Mouse (Mus musculus) lung, postnatal 4 days (tissue): ENCODE measurements around the gene Rnf34.

Source experiments
- DNase-seq, 2 experiments: peaks; one replicate each; pipeline ENCODE4 v3.0.0; 2021

Gene Rnf34

GRCm38 (mm10) chr5:122873573-122873972, 23.7 kb downstream of the Rnf34 start:
- no peak for DNase-seq

- DNase-seq, result no peak
These were observed 24.5 kb downstream of the Rnf34 start for GRCm38 (mm10) chr5:122874359-122874758.

DNA sequence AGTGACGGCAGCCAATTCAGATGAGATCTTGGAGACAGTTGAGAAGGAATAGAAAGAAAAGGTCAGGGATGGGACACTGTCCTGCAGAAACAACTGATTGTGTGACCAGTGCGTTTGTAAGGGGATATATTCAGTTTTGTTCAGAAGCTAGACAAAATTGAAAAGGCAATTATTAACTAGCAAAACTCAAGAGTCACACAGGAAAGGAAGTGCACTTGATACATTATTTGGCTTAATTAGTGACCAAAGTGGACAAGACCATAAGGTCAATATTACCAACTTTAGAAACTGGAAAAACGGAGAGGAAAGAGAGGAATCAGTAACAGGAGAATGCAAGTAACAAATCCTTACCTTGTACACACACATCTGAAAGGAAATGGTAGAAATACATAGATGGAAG, 26.8 kb downstream of the Rnf34 start:
- no peak for DNase-seq

DNA sequence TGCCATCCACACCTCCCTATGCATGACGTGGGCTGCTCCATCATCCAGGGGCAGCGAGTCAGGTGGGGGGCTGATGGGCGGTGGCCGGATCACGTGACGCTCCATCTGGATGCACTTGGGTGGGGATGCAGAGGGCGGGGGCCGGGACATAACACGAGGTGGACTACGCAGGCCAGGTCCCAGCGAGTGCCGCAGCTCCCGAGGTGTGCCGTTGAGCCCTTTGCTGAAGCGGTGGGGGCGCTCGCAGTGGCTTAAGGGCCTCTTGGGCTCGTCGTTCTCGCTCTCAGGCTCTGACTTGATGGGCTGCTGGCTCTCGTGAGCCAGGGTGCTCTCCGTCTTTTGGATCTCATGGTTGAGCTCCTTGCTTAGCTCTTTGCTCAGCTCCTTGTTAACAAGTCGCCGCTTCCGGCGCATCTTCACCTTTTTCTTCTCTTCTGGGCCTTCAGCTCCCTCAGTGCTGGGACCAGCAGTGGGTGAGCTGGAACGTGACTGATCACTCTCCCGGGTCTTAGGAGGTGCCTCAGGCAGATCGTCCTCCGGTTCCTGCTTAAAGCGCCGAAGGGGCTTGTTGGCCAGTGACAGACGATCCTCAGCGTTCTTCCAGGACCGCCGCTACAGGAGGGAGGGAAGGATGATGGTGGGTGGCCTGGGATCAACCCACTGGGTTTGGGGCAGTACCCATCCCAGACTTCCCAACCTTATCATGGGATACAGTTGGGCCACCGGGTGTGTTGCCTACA, 30.6 kb downstream of the Rnf34 start:
- DNase-seq, result no peak

- DNase-seq, result peak; percentile 64 to 77
These were observed 31.5 kb downstream of the Rnf34 start for GRCm38 (mm10) chr5:122881313-122881712.

DNA sequence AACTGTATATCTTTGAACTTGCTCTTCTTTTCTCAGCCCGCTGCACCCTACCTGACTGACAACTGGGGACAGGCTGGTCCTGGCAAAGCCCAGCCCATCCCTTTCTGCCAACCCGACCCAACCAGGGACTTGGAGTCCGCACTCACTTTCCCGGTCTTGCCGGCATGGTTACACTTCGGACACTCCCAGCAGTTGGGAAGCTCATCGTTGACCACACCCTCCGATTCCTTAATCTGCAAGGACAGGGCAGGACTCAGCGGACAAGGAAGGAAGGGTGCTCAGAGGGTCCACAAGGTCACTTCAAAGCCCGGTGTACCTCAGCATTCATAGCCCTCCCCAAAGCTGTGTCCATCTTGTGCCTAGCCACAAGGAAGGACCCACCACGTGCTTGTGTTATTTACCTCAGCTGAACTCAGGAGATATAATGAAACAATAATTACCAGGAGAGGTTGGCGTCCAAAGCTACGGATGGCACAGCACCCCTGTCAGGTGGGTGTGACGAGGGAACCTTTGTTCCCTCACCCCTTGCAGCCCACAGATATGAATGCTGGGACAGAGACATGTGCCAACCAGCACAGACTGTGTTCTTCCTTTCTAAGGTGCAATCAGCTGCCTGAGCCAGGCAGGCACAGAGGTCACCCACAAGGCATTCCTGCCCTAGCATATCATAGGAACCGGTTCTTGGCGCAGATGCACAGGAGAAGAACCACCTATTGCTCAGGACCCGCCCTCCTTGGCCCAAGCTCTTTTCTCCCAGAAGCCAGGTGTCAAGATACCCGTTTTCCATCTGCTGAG, 32.6 kb downstream of the Rnf34 start:
- DNase-seq, result no peak

GRCm38 (mm10) chr5:122883237-122883636, 33.4 kb downstream of the Rnf34 start:
- DNase-seq, result no peak

GRCm38 (mm10) chr5:122883652-122884235, 33.9 kb downstream of the Rnf34 start:
- peak in 1 of 2 experiments; percentile 38 for DNase-seq

GRCm38 (mm10) chr5:122884594-122885348, 34.9 kb downstream of the Rnf34 start:
- no peak for DNase-seq

DNA sequence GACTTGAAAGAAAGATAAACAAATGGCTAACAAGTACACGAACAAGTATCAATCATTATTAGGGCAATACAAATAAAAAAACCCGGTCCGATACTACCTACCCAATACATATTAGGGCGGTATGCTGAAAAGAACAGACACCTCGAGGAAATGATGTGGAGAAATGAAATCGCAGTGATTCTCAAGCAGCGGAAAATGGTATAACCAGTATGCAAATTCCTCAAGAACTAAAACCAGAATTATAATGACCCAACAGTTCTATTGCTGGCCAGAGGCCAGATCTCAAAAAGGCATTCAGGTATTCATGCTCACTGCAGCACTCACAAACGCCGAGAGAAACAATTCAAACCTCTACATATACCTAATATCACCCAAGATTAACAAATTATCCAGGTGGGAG, 37.2 kb downstream of the Rnf34 start:
- no peak for DNase-seq

DNA sequence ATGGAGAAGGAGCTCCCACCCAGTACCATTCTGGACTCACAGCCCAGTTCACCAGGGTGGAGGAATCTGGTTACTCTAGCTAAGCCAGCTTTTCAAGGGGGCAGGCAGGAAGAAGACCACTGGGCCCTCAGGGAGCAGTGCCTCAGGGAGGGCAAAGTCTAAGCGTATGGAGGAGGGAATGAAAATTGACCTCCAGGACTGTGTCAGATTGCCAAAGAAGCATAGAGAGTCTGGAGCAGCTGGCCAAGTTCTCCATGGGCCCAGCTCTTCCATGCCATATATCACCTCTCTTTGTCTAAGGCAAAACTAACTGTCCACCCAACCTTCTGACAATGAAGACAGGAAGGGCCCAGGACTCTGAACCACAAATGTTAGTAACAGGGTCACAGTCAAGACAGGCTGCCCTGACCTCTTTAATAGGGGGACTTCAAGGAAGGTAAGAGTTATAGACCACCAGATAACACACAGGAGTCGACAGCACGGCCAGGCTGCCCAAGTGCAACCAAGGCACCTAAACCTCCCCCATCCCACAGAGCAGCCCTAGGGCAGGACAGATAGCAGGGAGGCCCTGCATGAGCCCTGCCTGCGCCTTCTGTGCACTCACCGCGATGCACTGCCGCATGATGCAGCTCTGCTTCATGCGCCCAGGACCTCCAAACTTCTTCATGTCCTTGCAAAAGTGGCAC, 38.2 kb downstream of the Rnf34 start:
- DNase-seq, result no peak

DNA sequence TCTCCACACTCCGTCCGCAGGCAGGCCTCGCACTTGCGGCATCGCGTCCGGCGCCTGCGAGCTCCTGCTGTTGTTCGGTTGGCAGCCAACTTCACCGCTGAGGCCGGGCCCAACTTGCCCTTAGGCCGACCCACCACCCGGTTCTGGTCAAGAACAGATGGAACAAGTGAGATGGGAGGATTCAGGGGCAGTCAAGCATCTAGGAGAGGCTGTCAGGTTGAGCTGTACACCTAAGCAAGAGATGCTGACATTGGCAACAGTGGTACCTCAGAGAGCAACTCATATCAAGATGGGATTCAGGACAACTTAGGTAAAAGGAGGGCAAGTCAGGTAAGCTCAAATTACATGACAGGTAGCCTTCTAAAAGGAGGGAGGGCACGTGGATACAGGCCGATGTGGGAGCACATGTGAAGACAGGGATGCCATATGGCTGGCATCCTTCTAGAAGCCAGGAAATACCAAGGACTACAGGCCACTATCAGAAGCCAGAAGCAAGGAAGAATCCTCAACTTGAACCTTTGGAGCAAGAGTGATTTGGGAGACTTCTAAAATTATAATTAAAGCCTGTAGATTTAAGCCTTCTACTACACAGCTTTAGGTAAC, 38.9 kb downstream of the Rnf34 start:
- no peak for DNase-seq

DNA sequence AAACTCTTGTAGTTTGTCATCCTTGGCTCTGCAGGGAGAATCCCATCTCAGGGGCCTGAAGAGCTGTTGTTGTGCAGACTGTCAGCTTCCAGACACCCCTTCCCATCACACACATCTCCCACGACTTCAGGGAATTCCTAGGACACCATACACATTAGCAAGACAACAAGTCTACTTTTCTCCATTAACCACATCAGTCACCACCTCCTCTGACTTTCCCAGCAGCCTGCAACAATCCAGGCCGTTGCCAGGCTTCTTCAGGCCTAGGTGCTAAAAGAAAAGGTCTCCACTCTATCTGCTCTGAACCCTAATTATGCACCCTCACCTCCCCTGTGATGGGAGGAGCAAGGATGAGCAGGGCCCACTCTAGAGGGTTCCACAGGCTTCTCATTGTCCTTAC, 40.5 kb downstream of the Rnf34 start:
- no peak for DNase-seq

- no peak for DNase-seq
These were observed 43.4 kb downstream of the Rnf34 start for GRCm38 (mm10) chr5:122893270-122893669.

GRCm38 (mm10) chr5:122894007-122894637, 44.3 kb downstream of the Rnf34 start:
- DNase-seq, result peak in 1 of 2 experiments; percentile 73

DNA sequence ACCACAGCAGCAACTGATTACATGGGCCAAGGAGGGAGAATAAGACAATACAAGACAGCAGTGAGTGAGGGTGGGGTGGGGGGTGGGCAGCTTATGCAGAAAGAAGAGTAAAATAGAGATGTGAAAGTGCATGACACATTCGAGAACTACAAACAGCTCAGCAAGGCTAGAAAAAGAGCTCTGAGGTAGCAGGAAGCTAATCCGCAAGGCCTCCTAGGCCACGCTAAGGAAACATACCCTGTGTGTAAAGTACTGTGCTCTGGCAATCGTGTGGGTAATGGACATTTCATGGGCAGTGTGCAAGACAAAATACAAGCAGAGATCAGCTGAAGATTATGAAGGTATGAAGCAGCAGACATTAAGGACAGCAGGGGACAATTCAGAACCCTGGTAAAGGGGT, 45.0 kb downstream of the Rnf34 start:
- DNase-seq, result no peak

DNA sequence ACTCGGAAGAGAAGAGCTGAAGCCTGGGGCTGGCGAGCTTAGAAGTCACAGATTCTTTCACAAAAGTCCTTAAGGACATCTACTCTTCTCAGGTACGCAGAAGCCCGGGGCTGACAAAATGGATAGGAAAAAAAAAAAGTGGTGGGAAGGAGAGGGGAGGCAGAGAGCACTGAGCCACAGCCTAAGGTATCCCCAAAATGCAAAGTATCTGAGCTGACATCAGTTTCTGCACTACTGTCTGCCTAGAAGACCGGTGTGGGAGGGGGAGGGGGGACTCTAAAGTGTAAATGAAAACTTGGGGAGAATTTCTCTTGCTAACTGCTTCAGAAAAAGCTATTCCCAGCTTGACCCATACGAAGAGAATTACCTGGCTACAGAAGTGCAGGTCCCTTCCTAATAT, 48.3 kb downstream of the Rnf34 start:
- no peak for DNase-seq

DNA sequence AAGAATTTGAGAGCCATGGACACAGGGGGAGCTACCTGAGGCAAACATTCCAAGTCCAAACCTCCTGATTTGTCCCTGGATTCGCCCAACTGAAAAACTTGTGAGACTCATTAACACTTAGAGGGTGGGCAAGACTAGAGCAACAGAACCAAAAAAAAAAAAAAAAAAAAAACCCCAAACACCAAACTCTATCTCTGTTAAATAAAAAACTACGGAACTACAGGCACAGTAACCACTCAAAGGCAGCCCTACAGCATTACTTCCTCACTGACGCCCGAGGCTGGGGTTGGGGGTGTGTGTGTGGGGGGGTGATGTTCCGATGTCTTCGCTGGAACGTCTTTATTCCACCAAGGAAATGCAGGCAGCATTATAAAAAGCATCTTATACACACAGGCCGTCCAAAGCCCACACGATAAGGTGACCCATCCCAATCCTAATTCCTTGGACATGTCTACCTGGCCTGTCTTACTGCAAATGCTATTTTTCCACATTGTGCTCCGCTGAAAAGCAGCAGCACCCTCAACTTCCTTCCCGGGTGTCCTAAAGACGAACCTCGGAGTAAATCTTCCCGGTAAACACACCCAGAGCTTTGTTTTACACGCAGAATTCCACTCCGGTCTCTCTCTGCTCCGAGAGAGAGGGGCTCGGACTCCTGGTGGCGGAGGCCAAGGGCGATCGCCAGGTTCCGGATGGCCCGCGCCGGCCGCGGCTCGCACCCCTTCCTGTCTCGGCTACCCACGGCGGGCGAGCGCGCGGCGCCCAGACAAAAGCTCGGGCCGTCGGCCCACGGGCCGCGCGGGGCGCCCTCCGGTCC, 49.3 kb downstream of the Rnf34 start:
- DNase-seq, result peak; percentile 48 to 55

DNA sequence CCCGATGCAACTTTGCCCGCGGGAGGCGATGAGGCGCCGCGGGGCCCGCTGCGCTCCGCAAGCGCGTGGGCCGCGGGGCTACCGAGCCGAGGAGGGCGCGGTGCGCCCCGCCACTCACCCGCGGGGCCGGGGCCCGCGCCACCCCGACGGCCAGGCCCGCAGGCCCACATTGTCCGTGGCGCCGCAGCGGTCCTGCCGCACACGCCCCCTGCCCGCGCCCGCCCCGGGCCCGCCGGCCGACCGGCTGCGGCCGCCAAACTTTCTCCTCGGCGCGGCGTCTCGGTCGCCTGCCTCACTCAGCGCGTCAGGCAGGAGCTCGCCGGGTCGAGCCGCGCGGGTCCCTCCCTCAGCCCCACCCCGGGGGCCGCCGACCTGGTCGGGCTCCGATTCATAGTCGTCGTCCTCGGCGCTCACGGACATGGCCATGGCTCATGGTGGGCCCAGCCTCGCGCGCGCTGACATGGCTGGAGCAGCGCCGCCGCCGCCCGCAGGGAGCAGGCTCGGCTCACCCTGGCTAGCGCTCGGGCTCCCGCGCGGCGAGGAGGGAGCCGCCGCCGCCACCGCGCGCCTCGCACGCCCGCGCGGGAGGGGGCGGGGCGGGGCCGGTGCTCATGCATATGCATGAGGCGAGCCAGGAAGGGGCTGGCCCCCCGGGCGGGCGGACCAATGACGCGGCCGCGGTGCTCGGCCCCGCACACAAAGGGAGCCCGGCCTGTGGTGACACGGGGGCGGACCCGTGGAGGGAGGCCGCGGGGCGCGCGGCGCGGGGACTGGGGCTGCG, 50.1 kb downstream of the Rnf34 start:
- DNase-seq, result peak; percentile 91 to 96
